Mouse (Mus musculus) ES-Bruce4 (cell line): ENCODE results near the gene Ermap.

ENCODE experiments used
- CTCF ChIP-seq: IDR thresholded peaks from one replicate; pipeline ENCODE4 v1.8.1; 2011; ENCODE audit warnings: low read depth, low read length
- POLR2A ChIP-seq: IDR thresholded peaks from one replicate; pipeline ENCODE4 v1.8.1; 2011; ENCODE audit warnings: low read length; ENCODE audit not compliant: insufficient read depth

DNA sequence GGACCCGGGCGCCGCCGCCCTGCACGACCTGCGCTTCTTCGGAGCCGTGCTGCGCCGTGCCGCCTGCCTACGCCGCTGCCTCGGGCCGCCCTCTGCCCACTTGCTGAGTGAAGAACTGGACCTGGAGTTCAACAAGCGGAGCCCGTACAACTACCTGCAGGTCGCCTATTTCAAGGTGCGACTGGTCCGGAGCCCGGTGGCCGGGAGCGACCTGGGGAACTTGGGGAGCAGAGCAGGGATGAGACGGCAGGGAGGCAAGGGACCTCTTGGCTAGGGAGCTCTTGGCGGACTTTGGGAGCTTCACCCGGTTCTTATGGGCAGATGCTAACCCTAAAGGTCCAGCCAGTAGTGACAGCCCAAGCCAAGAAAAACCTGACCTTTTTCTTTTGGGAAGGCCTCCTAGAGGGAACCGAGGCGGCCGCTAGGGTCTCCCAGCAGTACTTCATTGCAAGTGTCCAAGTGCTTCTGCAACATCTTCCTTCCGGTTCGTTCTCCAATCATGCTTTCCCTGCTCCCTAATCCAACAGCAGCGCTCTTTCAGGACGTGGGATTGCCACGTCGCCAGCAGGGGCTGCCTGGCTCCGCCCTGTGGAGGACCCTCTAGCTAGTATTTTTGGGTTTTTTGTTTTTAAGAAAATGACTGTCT lies 43.6 kb upstream of the Ermap start:
- TF ChIP-seq CTCF (no peak), POLR2A (no peak)
